Mouse (Mus musculus) brown adipose tissue, adult 24 weeks (tissue): ENCODE measurements around the gene Tex12. TPM values are rescaled to one million over a fixed set of nuclear protein-coding genes. Genes with fewer than 3 reads are reported as not detected.

Source experiments
- polyA plus RNA-seq: library from polyadenylated mRNA; stranded (reverse); fragments of >200 nt; gene quantifications from 2 replicates; pipeline ENCODE4 v1.2.4, GENCODE M21; 2012; ENCODE audit not compliant: missing spikeins, insufficient read depth, insufficient read length

Tex12 gene
- polyA plus RNA-seq, 1 experiment, result not detected

Other genes with a start within 250 kb of the Tex12 start
- 650 and 899 TPM in 2 replicates for gene Rpl10-ps3, start 216.4 kb downstream of the Tex12 start, polyA plus RNA-seq
- not detected in 2 replicates for gene Plet1, start 66.8 kb downstream of the Tex12 start, polyA plus RNA-seq
- 255 and 268 TPM in 2 replicates for gene Pts, start 32.6 kb downstream of the Tex12 start, polyA plus RNA-seq
- 2.2 and 3.0 TPM in 2 replicates for gene Il18, start 6.5 kb downstream of the Tex12 start, polyA plus RNA-seq
- 0.54 and 1.1 TPM in 2 replicates for gene Bco2, start 6.1 kb downstream of the Tex12 start, polyA plus RNA-seq
- gene Sdhd, start 42.5 kb upstream of the Tex12 start, polyA plus RNA-seq, result 1,365 and 1,497 TPM in 2 replicates
- gene Timm8b, start 42.6 kb upstream of the Tex12 start, polyA plus RNA-seq, result 395 and 454 TPM in 2 replicates
- 1.0 and 2.8 TPM in 2 replicates for gene Pih1d2, start 56.0 kb upstream of the Tex12 start, polyA plus RNA-seq
- gene Nkapd1, start 56.1 kb upstream of the Tex12 start, polyA plus RNA-seq, result 7.6 and 20.6 TPM in 2 replicates
- gene Dlat, start 98.5 kb upstream of the Tex12 start, polyA plus RNA-seq, result 497 and 703 TPM in 2 replicates
- gene Dixdc1, start 178.2 kb upstream of the Tex12 start, polyA plus RNA-seq, result 5.3 and 9.5 TPM in 2 replicates
- 2.7 and 5.0 TPM in 2 replicates for gene 2310030G06Rik, start 185.2 kb upstream of the Tex12 start, polyA plus RNA-seq
- 145 and 189 TPM in 2 replicates for gene Cryab, start 190.0 kb upstream of the Tex12 start, polyA plus RNA-seq
- 1.8 and 5.9 TPM in 2 replicates for gene Hspb2, start 191.0 kb upstream of the Tex12 start, polyA plus RNA-seq
- gene Fdxacb1, start 206.9 kb upstream of the Tex12 start, polyA plus RNA-seq, result 5.1 and 9.2 TPM in 2 replicates
- 38.3 and 49.0 TPM in 2 replicates for gene Alg9, start 213.7 kb upstream of the Tex12 start, polyA plus RNA-seq
- 213 and 331 TPM in 2 replicates for gene 1110032A03Rik, start 214.2 kb upstream of the Tex12 start, polyA plus RNA-seq